Mouse (Mus musculus): ENCODE data around the gene Ube2o. TPM values are rescaled to one million over a fixed set of nuclear protein-coding genes. Genes with fewer than 3 reads are reported as not detected.

The Ube2o gene
- 9.7 and 10.1 TPM in 2 replicates for polyA plus RNA-seq (2015; fragmentation: Nextera tagmentation; extraction: Ambion mirVana)

GRCm38 (mm10) chr11:116581376-116581814 is at the start of gene Ube2o:
Gene Ube2o (minus strand): TSS chr11:116581447.
- no peaks in the 10 kb centered on the region for H3K36me3 ChIP-seq
- H3K4me2 ChIP-seq = peak within 1 kb of the TSS; percentile 91
- H3K4me1 ChIP-seq = peaks cover 24% of the 10 kb centered on the region
- H3K27me3 ChIP-seq = no peaks in the 10 kb centered on the region
- H3K9ac ChIP-seq = peak within 1 kb of the TSS; percentile 95
- ATAC-seq (ENCODE audit: insufficient number of reproducible peaks, low FRiP score, low TSS enrichment, low read depth) = peak; percentile 81
- H3K27ac ChIP-seq = peak within 1 kb of the TSS; percentile 84
- whole genome bisulfite sequencing = 2% methylated on average over 46 of the region's 51 CpGs
- H3K9me3 ChIP-seq = no peaks in the 10 kb centered on the region
- peak within 1 kb of the TSS; percentile 98 for H3K4me3 ChIP-seq

GRCm38 (mm10) chr11:116630171-116630965 is 49.1 kb upstream of the Ube2o start:
- 27% methylated on average over 12 of the region's 12 CpGs for whole genome bisulfite sequencing
- Histone ChIP-seq H3K27me3 (no peaks in the 10 kb centered on the region), H3K4me2 (no peak overlapping the region), H3K9me3 (no peaks in the 10 kb centered on the region), H3K27ac (no peak overlapping the region), H3K9ac (no peak overlapping the region), H3K4me3 (no peak overlapping the region), H3K4me1 (no peaks in the 10 kb centered on the region), H3K36me3 (no peaks in the 10 kb centered on the region)
- ATAC-seq (ENCODE audit: insufficient number of reproducible peaks, low FRiP score, low TSS enrichment, low read depth) = no peak

GRCm38 (mm10) chr11:116629472-116629871 is 48.2 kb upstream of the Ube2o start:
- no peak for ATAC-seq (ENCODE audit: insufficient number of reproducible peaks, low FRiP score, low TSS enrichment, low read depth)
- WGBS = 91% methylated on average over 6 of the region's 6 CpGs
- peaks cover under 1% of the 10 kb centered on the region for H3K4me1 ChIP-seq
- no peaks in the 10 kb centered on the region for H3K27me3 ChIP-seq
- no peak overlapping the region for H3K9ac ChIP-seq
- H3K9me3 ChIP-seq = no peaks in the 10 kb centered on the region
- H3K27ac ChIP-seq = no peak overlapping the region
- H3K36me3 ChIP-seq = no peaks in the 10 kb centered on the region
- H3K4me3 ChIP-seq = no peak overlapping the region
- H3K4me2 ChIP-seq = no peak overlapping the region

GRCm38 (mm10) chr11:116628712-116629111 is 47.5 kb upstream of the Ube2o start:
- no peaks in the 10 kb centered on the region for H3K9me3 ChIP-seq
- H3K4me3 ChIP-seq = no peak overlapping the region
- H3K9ac ChIP-seq = no peak overlapping the region
- H3K36me3 ChIP-seq = no peaks in the 10 kb centered on the region
- 58% methylated on average over 9 of the region's 9 CpGs for WGBS
- H3K4me2 ChIP-seq = no peak overlapping the region
- H3K27me3 ChIP-seq = no peaks in the 10 kb centered on the region
- H3K4me1 ChIP-seq = peaks cover 8% of the 10 kb centered on the region
- H3K27ac ChIP-seq = no peak overlapping the region
- no peak for ATAC-seq (ENCODE audit: insufficient number of reproducible peaks, low FRiP score, low TSS enrichment, low read depth)

GRCm38 (mm10) chr11:116627072-116628020 is 46.1 kb upstream of the Ube2o start:
- Histone ChIP-seq H3K36me3 (no peaks in the 10 kb centered on the region), H3K27me3 (no peaks in the 10 kb centered on the region), H3K4me3 (no peak overlapping the region), H3K27ac (no peak overlapping the region), H3K4me1 (peaks cover 21% of the 10 kb centered on the region), H3K9ac (no peak overlapping the region), H3K4me2 (no peak overlapping the region), H3K9me3 (no peaks in the 10 kb centered on the region)
- 40% methylated on average over 10 of the region's 10 CpGs for WGBS
- no peak for ATAC-seq (ENCODE audit: insufficient number of reproducible peaks, low FRiP score, low TSS enrichment, low read depth)

GRCm38 (mm10) chr11:116626299-116627071 is 45.2 kb upstream of the Ube2o start, which contains the start of gene Rhbdf2:
Gene Rhbdf2 (minus strand): TSS chr11:116627019.
- Histone ChIP-seq H3K27ac (no peak within 1 kb of the TSS), H3K9me3 (no peaks in the 10 kb centered on the region), H3K9ac (no peak within 1 kb of the TSS), H3K4me1 (peaks cover 29% of the 10 kb centered on the region), H3K4me3 (no peak within 1 kb of the TSS), H3K36me3 (no peaks in the 10 kb centered on the region), H3K27me3 (no peaks in the 10 kb centered on the region), H3K4me2 (no peak within 1 kb of the TSS)
- 70% methylated on average over 10 of the region's 10 CpGs for WGBS
- no peak for ATAC-seq (ENCODE audit: insufficient number of reproducible peaks, low FRiP score, low TSS enrichment, low read depth)

GRCm38 (mm10) chr11:116625081-116626000 is 44.1 kb upstream of the Ube2o start:
- Histone ChIP-seq H3K36me3 (no peaks in the 10 kb centered on the region), H3K9me3 (no peaks in the 10 kb centered on the region), H3K4me3 (no peak overlapping the region), H3K27ac (no peak overlapping the region), H3K9ac (no peak overlapping the region), H3K4me1 (peaks cover 41% of the 10 kb centered on the region), H3K4me2 (no peak overlapping the region), H3K27me3 (no peaks in the 10 kb centered on the region)
- 78% methylated on average over 17 of the region's 17 CpGs for WGBS
- no peak for ATAC-seq (ENCODE audit: insufficient number of reproducible peaks, low FRiP score, low TSS enrichment, low read depth)

- H3K4me3 ChIP-seq = peak overlapping the region; percentile 61
- 12% methylated on average over 42 of the region's 42 CpGs for WGBS
- H3K27ac ChIP-seq = 0 out of 2 replicates have a peak overlapping the region, but pooled peaks have one; percentile 5
- peak overlapping the region; percentile 90 for H3K4me2 ChIP-seq
- no peaks in the 10 kb centered on the region for H3K27me3 ChIP-seq
- no peaks in the 10 kb centered on the region for H3K9me3 ChIP-seq
- H3K4me1 ChIP-seq = peaks cover 51% of the 10 kb centered on the region
- no peaks in the 10 kb centered on the region for H3K36me3 ChIP-seq
- H3K9ac ChIP-seq = peak overlapping the region; percentile 47
- ATAC-seq (ENCODE audit: insufficient number of reproducible peaks, low FRiP score, low TSS enrichment, low read depth) = peak; percentile 54
These were observed 43.0 kb upstream of the Ube2o start for GRCm38 (mm10) chr11:116624131-116624832.

GRCm38 (mm10) chr11:116623281-116624124 is 42.3 kb upstream of the Ube2o start:
- Histone ChIP-seq H3K36me3 (no peaks in the 10 kb centered on the region), H3K4me2 (peak overlapping the region; percentile 90), H3K27me3 (no peaks in the 10 kb centered on the region), H3K4me3 (peak overlapping the region; percentile 61), H3K27ac (0 out of 2 replicates have a peak overlapping the region, but pooled peaks have one; percentile 5), H3K9ac (peak overlapping the region; percentile 47), H3K4me1 (peaks cover 59% of the 10 kb centered on the region), H3K9me3 (no peaks in the 10 kb centered on the region)
- 6% methylated on average over 39 of the region's 40 CpGs for WGBS
- ATAC-seq (ENCODE audit: insufficient number of reproducible peaks, low FRiP score, low TSS enrichment, low read depth) = no peak
